Mouse (Mus musculus): ENCODE data around the gene Klhdc3.

Gene Klhdc3

DNA sequence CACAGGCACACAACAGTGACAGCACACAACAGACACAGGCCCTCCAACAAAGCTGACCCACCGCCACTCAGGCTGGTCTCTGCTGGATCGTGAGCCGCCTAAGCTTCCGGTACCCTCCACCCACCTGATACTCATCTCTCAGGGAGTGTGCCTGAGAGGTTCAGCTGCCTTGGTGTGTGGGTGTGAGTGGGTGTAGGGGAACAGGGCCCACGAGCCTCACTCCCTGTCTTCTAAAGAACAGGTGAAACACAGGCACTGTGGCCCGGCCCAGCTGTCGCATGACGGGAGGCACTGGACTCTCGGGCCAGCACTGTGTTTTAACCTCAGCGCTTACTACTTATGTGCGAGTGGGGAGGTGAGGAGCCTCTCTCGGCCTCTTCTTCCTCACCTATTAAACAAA lies 21.4 kb upstream of the Klhdc3 start:
- DNase-seq (ENCODE audit: low spot score) = no peak

DNA sequence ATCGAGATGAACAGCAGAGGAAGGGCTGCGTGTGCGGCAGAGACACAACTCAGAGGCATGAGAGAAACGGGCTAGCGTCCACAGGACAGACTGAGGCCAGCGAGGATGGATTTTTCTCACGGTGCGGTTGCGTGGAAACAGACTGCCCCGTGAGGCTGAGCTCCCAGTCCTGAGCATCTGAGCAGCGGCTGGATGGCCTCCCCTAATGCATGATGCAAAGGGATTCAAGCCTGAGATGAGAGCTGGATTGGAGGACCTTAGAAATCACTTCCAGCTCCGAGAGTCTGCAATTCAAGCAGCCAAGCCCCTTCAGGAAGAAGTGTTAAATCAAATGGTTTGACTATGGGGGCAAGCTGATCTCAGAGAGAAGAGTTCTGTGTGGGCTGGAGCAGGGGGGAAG lies 20.8 kb upstream of the Klhdc3 start:
- no peak for DNase-seq (ENCODE audit: low spot score)

DNA sequence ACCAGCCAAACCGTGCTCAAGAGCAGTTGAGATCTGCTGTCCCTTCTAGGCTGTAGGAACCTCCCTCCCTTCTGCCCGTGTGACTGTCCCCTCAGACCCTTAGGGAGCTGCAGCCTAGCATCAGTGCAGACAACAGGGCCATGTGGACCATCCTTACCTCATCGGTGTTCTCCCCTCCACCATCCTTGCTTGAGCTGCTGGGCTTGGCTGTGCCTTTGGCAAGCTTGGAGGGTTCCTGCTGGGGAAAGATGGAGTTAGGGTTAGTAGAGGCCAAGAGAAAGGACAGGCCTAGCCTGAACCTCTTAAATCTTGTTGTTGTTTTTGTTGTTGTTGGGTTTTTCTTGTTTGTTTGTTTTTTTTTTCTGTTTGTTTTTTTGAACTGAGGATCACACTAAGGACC lies 19.2 kb upstream of the Klhdc3 start:
- no peak for DNase-seq (ENCODE audit: low spot score)

DNA sequence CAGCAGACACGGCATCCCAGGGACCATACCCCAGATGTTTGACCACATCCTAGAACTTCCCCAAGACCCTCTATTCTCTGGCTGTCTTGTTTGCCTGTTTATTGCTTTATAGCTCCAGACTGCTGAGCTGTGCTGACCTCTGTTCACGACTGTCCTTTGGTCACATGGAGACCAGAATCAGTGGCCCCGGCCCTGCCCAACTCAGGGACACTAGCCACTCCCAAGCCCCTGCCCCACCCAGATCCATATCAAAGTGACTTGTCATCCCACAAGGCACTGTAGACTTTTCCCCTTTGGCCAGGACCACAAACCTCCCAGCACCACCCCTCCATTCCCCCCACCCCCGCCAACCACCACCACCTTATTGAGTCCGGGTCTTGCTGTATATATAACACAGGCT lies 18.5 kb upstream of the Klhdc3 start:
- DNase-seq (ENCODE audit: low spot score) = no peak

DNA sequence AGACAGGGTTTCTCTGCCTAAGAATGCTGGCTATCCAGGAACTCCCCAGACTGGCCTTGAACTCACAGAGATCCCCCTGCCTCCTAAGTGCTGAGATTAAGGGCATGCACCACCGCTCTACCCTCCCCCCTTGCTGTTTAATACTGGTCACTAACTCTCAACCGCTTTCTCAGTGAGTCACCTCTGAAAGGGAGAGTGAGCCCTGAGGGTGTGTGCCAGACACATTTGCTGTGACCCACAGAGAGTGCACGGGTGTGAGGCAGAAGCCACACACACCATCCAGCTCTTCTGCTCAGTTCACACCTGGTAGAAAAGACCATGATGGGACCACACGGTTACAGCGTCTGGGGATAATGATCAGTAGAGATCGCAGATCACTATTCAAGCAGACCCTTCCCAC lies 17.8 kb upstream of the Klhdc3 start:
- DNase-seq (ENCODE audit: low spot score) = no peak

DNA sequence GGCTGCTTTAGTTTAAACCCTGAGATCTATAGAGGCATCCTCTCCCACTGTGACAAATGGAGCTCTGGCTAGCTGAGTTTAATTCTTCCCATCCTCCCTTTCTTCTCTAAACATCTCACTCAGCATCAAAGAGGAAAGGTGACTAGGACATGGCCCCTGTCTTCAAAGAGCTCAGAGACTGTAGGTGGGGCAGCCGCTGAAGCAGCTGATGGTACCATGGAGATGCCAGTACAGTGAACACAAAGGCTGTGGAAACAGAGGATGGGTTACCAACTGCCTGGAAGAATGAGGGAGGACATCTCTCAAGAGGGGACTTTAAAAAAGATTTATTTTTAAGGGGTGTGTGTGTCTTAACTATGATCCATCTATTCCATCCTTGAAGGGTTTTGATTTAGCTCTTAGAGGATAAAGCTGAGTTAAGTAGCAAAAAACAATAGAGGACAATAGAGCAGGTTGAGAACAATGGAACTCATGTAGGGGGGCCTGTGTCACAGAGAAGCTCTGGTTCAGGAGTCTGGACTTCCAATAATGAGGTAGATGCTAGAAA lies 13.9 kb upstream of the Klhdc3 start:
- no peak for DNase-seq (ENCODE audit: low spot score)

DNA sequence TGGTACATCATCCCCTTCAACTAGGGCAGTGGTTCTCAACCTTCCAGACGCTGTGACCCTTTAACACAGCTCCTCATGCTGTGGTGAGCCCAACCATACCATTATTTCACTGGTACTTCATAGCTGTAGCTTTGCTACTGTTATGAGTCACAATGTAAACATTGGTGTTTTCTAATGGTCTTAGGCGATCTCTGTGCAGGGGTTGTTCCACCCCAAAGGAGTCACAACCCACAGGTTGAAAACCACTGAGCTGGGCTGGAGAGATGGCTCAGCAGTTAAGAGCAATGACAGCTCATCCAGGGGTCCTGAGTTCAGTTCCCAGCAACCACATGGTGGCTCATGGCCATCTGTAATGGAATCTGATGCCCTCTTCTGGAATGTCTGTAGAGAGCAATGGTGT lies 10.7 kb upstream of the Klhdc3 start:
- DNase-seq (ENCODE audit: low spot score) = no peak

DNA sequence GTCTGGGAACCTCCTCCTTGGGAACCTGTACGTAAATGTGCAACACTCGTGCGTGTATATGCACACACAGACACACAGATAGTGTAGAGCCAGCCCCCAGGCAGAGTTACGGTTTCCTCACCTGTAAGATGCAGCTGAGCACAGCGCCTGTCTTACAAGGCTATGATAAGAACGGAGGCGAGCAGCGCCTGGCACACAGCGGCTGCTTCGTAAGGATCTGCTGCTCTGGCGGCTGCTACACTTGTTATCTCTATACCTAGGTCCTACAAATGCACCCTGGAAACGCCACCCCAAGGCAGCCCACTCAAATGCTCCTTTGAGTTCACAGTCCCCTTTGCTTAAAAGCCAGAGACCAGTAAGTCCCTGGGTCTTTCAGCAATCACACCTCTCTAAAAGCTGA lies 10.0 kb upstream of the Klhdc3 start:
- DNase-seq (ENCODE audit: low spot score) = no peak

DNA sequence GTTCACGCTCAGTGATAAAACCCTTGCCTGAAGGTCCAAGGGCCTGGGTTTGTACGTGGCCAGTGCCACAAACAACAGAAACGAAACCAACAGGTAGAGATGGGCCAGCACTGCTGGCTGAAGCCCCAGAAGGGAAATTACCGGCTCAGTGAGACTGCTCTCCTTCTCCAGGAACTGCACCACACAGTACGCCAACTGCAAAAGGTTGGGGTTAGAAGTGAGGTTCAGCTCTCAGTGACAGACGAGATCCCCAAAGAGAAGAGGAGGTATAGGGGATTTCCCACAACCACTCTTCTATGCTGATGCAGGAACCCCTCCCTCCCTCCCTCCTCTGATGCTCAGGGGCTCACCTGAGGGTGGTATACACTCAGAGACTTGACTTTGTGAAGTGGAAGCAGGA lies 5.2 kb upstream of the Klhdc3 start:
- DNase-seq (ENCODE audit: low spot score) = no peak

DNA sequence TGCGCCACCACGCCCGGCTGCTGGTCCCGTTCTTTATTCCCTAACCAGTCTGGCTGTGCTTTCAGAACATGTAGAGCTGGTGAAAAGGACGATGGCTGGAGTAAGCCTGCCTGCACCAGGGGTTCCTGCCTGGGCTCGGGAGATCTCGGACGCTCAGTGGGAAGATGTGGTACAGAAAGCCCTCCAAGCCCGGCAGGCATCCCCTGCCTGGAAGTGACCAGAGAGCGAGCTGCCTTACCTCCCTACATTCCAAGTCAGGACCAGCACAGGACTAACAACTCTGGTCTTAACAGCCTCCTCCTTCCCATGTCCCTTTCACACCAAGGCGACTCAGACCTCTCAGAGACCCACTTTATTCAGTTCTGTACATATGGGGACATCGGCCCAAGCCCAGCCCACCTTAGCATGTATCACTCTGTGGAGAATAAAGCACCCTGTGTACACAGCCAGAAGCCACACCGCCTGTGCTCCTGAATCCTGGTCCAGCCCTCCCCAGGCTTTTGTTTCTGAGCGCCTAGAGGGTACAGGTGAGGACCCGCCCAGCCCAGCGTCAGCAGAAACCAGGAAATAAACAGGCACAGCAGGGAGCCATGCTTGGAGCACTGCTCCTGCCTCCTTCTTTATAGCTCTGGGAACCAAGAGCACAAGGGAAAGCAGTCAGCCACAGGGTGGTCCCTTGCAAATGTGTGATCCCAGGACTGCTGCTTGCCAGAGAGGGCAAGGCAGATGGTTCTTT lies 2.1 kb upstream of the Klhdc3 start:
- DNase-seq (ENCODE audit: low spot score) = no peak

DNA sequence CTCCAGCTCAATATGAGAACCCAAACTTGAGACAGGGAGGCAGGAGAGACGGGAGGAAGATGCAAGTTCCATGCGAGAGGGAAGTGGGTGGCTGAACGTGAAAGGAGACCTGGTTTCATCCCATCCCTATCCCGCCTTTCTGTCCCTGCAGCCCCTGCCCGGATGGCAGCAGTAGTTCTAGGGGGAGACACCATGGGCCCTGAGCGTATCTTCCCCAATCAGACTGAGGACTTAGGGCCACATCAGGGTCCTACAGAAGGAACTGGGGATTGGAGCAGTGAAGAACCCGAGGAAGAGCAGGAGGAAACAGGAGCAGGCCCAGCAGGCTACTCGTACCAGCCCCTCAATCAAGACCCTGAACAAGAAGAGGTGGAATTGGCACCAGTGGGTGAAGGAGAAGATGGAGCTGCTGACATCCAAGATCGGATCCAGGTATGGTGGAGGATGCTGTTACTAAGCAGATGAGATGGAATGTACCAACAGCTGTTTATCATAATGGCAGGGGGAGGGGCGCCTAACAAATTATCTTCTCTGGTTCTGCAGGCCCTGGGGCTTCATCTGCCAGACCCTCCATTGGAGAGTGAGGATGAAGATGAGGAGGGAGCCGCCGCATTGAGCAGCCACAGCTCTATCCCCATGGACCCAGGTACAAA lies 878 bp upstream of the Klhdc3 start:
- DNase-seq (ENCODE audit: low spot score) = no peak

DNA sequence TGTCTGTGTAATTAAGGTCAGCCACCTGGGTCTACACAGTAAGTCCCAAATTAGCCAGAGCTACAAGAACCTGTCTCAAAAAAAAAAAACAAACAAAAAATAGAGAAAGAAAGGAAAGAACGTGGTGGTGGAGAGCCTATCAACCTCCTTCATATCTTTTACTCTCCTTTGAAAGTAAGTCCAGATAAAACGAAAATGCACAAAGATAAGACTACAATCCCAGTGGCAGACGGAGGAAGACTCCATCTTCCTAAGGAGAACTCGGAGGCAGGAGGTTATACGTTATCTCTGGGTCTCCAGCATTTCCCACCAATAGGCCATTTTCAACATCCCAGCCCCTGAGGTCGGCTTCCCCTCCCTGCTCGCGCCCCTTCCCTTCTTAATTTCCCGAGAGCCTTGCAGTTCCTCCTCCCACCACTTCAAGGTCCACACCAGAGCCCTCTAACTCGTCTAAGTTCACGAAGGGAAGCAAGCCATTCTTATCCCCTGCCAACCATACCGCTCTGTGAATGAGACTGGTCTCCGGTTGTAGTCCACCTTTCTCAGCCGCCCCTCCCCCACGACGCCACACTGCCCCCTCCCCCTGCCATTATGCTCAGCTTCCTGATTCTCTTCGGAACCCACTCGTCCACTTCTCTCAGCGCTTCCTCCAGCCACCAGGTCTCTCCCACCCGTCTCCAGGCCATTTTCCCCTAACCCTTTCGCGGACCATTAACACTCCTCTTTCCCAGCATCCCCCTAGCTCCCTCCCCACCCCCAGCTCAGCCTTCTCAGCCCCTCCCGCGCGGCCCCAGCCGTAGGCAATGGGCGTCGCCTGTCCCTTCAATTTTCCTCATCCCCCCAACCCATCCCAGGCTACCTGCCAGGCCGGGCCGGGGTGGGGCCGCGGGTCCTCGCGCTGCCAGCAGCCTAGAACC lies 613 bp downstream of the Klhdc3 start:
- DNase-seq (ENCODE audit: low spot score) = peak; percentile 55

DNA sequence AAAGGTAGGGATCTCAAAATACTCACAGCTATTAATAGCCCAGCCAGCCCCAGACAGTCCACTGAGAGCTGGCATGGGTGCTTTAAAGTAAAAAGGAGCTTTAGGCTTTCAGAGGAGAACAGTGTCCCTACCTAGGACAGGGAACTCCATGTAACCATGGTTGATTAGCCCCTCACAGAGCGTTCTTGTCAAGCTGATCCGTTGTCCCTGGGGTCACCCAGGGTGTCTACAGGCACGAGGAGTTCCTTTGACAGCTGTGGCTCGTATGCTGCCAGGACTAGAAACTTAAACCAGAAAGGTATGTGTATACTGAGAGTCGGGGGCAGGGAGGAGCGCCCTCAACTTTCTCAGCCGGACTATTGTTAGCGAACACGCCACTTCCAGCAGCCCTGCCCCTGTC lies 1.8 kb downstream of the Klhdc3 start:
- DNase-seq (ENCODE audit: low spot score) = no peak

DNA sequence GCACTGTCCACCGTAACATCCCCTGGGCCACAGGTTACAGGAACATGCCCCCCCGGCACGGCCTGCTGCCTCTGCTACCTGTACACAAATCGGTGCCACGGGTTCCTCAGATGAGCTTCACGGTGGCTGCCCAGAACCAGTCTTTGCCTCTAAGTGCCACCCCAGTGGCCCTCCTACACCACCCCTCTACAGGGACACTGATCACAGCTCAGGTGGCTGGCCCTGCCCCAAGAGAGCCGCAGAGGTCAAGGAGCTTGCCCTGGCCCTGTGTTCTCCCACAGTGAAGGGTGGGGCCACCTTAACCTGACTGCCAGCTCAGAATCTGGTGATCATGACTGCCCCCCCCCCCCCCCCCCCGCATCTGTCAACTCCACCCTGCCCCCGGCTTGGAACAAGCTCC lies 2.3 kb downstream of the Klhdc3 start, which contains the start of gene Mea1:
Mea1 (plus strand) TSS at position 378 of the 400 bp plus-strand sequence.
- no peak for DNase-seq (ENCODE audit: low spot score)

DNA sequence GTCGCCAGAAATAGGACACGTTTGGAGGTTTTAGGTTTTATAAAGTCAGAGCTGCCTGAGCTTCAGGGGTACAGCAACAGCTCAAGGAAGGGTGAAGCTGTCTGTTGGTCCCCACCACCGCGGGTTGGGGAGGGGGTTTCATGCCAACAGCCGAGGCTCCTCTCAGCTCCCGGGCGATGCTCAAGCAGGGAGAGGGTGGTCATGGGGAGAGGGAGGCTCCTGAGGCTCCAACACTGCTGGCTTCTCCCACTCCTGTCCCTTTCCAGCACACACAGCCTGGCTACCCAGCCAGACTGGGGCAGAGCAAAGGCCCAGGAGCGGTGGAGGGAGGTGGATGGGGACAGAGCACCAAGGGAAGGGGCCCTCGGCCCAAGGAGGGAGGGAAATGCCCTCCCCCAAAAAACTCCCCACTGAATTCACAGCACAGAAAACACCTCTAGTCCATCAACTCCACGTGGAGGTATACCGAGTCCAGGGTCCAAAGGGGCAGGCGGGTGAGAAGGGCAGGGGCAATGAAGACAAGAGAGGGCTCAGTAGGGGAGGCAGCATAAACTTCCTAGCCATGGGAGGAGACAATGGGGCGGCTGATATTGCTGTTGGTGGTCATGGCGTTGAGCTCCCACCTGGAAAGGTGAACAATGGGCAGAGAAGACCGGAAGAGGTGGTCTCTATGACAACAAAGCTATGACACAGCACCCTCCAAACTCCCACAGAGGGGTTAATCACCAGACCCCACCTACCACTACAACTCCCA lies 6.0 kb downstream of the Klhdc3 start:
- no peak for DNase-seq (ENCODE audit: low spot score)

DNA sequence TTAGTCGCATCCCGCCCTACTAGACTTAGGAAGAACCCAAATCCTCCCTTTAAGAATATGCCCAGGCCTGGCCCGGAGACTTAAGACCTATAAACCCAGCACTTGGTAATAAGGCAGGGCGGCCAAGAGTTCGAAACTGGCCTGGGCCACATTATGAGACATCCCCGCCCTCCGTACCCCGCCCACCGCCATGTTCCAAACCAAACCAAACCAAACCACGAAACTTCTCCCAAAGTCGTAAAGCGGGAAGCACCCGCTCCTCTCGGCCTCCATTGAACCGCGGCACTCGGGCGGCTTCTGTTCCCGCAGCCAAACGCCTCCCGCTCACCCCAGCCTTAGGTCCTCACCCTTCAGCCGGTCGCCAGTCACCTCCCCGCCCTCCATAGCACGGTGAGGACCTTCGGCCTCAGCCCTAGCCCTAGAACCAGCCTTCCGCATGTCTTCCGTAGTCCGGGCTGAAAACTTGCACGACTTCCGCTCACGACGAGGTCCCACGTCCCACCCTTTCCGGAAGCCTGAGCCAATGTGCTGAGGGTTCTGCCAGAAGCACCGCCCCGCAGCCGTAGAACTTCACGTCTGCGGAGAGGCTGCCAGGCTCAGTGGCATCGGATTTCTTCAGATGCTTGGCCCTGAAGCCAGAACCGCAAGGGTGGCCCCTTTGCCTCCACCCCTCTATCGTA lies 6.7 kb downstream of the Klhdc3 start, which contains the start of gene Rrp36:
Rrp36 (minus strand) TSS at position 503 of the 680 bp plus-strand sequence.
- peak; percentile 83 for DNase-seq (ENCODE audit: low spot score)

DNA sequence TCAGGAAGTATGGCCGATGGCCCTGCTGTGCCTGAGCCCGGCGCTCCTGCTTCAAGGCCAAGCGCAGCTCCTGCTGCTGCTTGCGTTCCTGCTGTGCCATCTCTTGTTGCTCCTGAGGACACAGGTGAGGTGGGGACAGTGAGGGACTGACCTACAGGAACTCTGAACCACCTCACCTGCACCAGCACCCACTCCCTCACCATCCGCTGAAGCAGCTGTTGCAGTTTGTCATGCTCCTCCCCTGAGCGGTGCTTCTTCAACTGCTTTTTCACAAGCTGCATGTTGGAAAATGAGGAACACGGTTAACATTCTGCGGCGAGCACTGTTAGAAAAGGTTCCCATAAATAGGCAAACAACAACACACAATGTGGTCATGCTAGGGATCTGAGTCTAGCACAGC lies 10.8 kb downstream of the Klhdc3 start:
- no peak for DNase-seq (ENCODE audit: low spot score)

DNA sequence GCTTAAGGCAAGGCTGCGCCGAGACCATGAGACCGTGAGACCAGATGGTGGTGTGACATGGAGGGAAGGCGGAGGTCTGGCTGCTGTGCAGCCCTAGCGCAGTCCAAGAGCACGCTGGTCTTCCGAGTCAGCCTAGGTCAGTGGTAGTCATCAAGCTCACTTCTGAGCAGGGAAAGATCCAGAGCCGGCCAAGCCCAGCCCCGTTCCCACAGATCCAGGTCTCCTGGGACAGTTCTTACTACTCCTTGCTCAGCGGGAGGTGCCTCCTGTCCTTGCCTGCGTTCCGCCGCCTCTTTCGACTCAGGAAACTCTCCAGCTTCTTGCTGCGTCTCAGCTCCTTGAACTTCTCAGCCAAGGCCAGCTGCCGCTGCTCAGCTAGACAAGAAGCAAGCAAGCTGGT lies 13.0 kb downstream of the Klhdc3 start:
- no peak for DNase-seq (ENCODE audit: low spot score)

DNA sequence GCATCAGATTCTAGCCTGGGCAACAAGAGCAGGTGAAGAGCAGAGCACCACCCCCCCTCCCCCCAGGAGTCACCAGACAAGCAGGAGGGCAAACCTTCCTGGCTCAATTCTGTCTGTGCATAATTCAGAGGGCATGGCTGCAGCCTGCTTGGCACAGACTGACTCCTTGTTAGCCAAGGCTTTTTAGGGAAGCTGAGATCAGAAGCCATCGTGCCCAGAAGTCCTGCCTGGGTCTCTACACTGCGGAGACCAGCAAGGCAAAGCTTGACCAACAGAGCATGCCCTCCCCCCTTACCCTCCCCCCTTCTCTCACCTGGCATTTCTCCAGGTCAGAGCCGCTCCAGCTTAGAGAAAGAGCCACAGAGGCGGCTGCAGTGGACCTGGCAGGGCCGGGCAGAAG lies 18.0 kb downstream of the Klhdc3 start:
- no peak for DNase-seq (ENCODE audit: low spot score)

DNA sequence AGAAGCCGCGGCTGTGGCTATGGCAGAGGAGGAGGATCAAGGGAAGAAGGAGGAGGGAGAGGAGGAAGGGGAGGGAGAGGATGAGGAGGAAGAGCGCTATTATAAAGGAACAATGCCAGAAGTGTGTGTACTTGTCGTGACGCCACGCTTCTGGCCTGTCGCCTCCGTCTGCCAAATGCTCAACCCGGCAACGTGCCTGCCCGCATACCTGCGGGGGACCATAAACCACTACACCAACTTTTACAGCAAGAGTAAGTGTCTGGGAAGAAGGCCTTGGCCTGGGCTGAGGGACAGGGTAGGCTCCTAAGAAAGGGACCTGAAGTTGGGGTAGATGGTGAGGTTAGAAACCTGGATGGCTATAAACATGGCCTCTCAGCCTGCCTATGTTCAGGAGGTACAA lies 18.7 kb downstream of the Klhdc3 start:
- DNase-seq (ENCODE audit: low spot score) = no peak

DNA sequence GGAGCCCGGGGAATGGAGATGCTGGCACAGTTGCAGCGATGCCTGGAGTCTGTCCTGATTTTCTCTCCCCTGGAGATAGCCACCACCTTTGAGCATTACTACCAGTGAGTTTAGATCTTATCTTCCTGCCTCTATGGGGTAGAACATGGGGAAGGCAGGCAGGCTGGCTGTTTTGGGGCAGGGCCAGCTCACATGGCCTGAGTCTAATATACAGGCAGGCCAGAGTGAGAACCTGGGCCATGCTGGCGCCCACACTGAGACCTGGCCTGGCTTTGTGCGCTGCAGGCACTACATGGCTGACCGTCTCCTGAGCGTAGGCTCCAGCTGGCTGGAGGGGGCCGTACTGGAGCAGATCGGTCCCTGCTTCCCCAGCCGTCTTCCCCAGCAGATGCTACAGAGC lies 19.4 kb downstream of the Klhdc3 start:
- DNase-seq (ENCODE audit: low spot score) = no peak
